Mouse (Mus musculus) testis, adult 2 months (tissue): ENCODE data around the gene Rad51b. TPM values are rescaled to one million over a fixed set of nuclear protein-coding genes. Genes with fewer than 3 reads are reported as not detected.

Experiments used
- H3K27ac ChIP-seq: fragments of 200-500 bp; 2 replicates; pipeline ENCODE4 v1.5.1; 2012; ENCODE audit warnings: low read depth, low read length; ENCODE audit not compliant: control insufficient read depth, insufficient read depth
- H3K27me3 ChIP-seq: fragments of 200-500 bp; 2 replicates; pipeline ENCODE4 v1.6.1; 2012; ENCODE audit warnings: mild to moderate bottlenecking, low read length, moderate library complexity; ENCODE audit not compliant: control insufficient read depth, insufficient read depth
- H3K36me3 ChIP-seq: fragments of 200-500 bp; 2 replicates; pipeline ENCODE4 v1.6.1; 2012; ENCODE audit warnings: mild to moderate bottlenecking, low read length; ENCODE audit not compliant: control insufficient read depth, insufficient read depth
- H3K4me1 ChIP-seq: fragments of 200-500 bp; 2 replicates; pipeline ENCODE4 v1.6.1; 2012; ENCODE audit warnings: low read length; ENCODE audit not compliant: control insufficient read depth, insufficient read depth
- H3K4me3 ChIP-seq: fragments of 200-500 bp; 2 replicates; pipeline ENCODE4 v1.5.1; 2012; ENCODE audit warnings: low read depth, mild to moderate bottlenecking, low read length, moderate library complexity, mixed read lengths; ENCODE audit not compliant: control insufficient read depth
- CTCF ChIP-seq: fragments of 200-500 bp; IDR thresholded peaks from 2 replicates; pipeline ENCODE4 v1.5.1; 2012; ENCODE audit warnings: low read depth, mild to moderate bottlenecking, inconsistent platforms, low read length, moderate library complexity; ENCODE audit not compliant: control insufficient read depth, insufficient read depth, insufficient replicate concordance
- POLR2A ChIP-seq: fragments of 200-500 bp; IDR thresholded peaks from 2 replicates; pipeline ENCODE4 v1.6.1; 2012; ENCODE audit warnings: low read depth, mild to moderate bottlenecking, inconsistent platforms, low read length, moderate library complexity; ENCODE audit not compliant: control insufficient read depth
- polyA plus RNA-seq: library from polyadenylated mRNA; depleted of rRNA; stranded (reverse); fragments of >200 nt; gene quantifications from 2 replicates; pipeline ENCODE4 v1.2.3, GENCODE M21; 2012

The Rad51b gene
- polyA plus RNA-seq, 1 experiment: 2.7 TPM

GRCm38 (mm10) chr12:79493481-79493880 is 196.4 kb downstream of the Rad51b start:
- Histone ChIP-seq H3K36me3 (no peaks in the 10 kb centered on the region), H3K4me1 (no peaks in the 10 kb centered on the region), H3K27me3 (no peaks in the 10 kb centered on the region), H3K27ac (no peak overlapping the region), H3K4me3 (no peak overlapping the region)
- TF ChIP-seq POLR2A (no peak), CTCF (no peak)

GRCm38 (mm10) chr12:79498326-79498725 is 201.2 kb downstream of the Rad51b start:
- Histone ChIP-seq H3K4me1 (no peaks in the 10 kb centered on the region), H3K27me3 (no peaks in the 10 kb centered on the region), H3K36me3 (no peaks in the 10 kb centered on the region), H3K4me3 (no peak overlapping the region; the same call in 1 of the 2 replicates), H3K27ac (no peak overlapping the region)
- no peak for TF ChIP-seq POLR2A
- no peak for TF ChIP-seq CTCF

- Histone ChIP-seq H3K27me3 (no peaks in the 10 kb centered on the region), H3K36me3 (no peaks in the 10 kb centered on the region)
Measured at GRCm38 (mm10) chr12:79499809-79500208, 202.7 kb downstream of the Rad51b start.

GRCm38 (mm10) chr12:79501877-79502276 is 204.8 kb downstream of the Rad51b start:
- H3K27me3 ChIP-seq: no peaks in the 10 kb centered on the region
- TF ChIP-seq POLR2A: no peak
- no peak overlapping the region for H3K4me3 ChIP-seq
- no peak overlapping the region for H3K27ac ChIP-seq
- H3K36me3 ChIP-seq: no peaks in the 10 kb centered on the region
- no peaks in the 10 kb centered on the region; the same call in 1 of the 2 replicates for H3K4me1 ChIP-seq

More at GRCm38 (mm10) chr12:79499809-79500208, 202.7 kb downstream of the Rad51b start:
- TF ChIP-seq CTCF (no peak), POLR2A (no peak)
- Histone ChIP-seq H3K27ac (no peak overlapping the region), H3K4me1 (no peaks in the 10 kb centered on the region), H3K4me3 (no peak overlapping the region)

GRCm38 (mm10) chr12:79502862-79503581 is 205.9 kb downstream of the Rad51b start:
- H3K4me3 ChIP-seq: no peak overlapping the region
- H3K27ac ChIP-seq: no peak overlapping the region
- peaks cover 2% of the 10 kb centered on the region for H3K4me1 ChIP-seq
- H3K27me3 ChIP-seq: no peaks in the 10 kb centered on the region
- no peaks in the 10 kb centered on the region for H3K36me3 ChIP-seq
- TF ChIP-seq CTCF: no peak
- TF ChIP-seq POLR2A: no peak

- Histone ChIP-seq H3K27me3 (no peaks in the 10 kb centered on the region), H3K36me3 (no peaks in the 10 kb centered on the region), H3K27ac (no peak overlapping the region), H3K4me3 (no peak overlapping the region), H3K4me1 (peaks cover 2% of the 10 kb centered on the region)
- TF ChIP-seq POLR2A: no peak
Measured at GRCm38 (mm10) chr12:79503582-79504515, 206.8 kb downstream of the Rad51b start.

GRCm38 (mm10) chr12:79504641-79505040 is 207.6 kb downstream of the Rad51b start:
- H3K36me3 ChIP-seq: no peaks in the 10 kb centered on the region
- no peak overlapping the region for H3K27ac ChIP-seq
- peaks cover 2% of the 10 kb centered on the region for H3K4me1 ChIP-seq
- no peaks in the 10 kb centered on the region for H3K27me3 ChIP-seq
- TF ChIP-seq POLR2A: no peak
- no peak for TF ChIP-seq CTCF
- no peak overlapping the region for H3K4me3 ChIP-seq
